Mouse (Mus musculus): ENCODE data around the gene Cnnm1. TPM values are rescaled to one million over a fixed set of nuclear protein-coding genes. Genes with fewer than 3 reads are reported as not detected.

Cnnm1 gene
- total and polyA plus RNA-seq, 3 experiments = 0.04 TPM; not detected in 2

DNA sequence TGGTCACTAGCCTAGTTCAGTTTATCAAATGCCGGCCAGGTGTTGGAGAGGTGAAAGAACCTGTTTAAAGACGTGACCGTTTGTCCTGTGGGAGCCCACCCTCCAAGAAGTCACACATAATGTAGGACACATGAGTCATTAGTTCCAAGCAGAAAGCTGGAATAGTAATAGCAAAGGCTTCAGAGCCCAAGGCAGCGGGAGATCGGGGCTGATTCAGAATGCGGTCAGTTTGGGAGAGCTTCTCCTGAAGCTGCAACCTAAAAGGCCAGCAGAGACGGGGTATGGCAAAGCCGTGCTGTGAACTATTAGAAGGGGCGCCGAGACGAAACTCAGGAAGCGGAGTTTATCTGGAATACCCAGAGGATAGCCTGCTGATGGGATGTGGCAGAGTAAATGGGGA lies 20.2 kb downstream of the Cnnm1 start:
- no peak overlapping the region for H3K27ac ChIP-seq (ENCODE audit: control insufficient read depth, low read depth, low read length)
- no peaks in the 10 kb centered on the region for H3K9me3 ChIP-seq (replicated peaks; ENCODE audit: insufficient read depth, low read length)
- H3K4me1 ChIP-seq (ENCODE audit: control insufficient read depth in 1 of 2, insufficient read depth in 2 of 2, low read length in 2 of 2) = no peaks in the 10 kb centered on the region
- TF ChIP-seq RCOR1 (IDR thresholded peaks at IDR 0.05; ENCODE audit: low read depth, low read length) (no peak), GATA1 (IDR thresholded peaks at IDR 0.05; ENCODE audit: low read depth, low read length) (no peak), ZNF384 (IDR thresholded peaks at IDR 0.05; ENCODE audit: low read depth, low read length) (no peak), SMC3 (IDR thresholded peaks at IDR 0.05; ENCODE audit: low read depth, low read length) (no peak), UBTF (IDR thresholded peaks at IDR 0.05; ENCODE audit: borderline replicate concordance, insufficient read depth, low read depth, low read length) (no peak), GABPA (IDR thresholded peaks at IDR 0.05; ENCODE audit: low read depth, low read length) (no peak), MXI1 (IDR thresholded peaks at IDR 0.05; ENCODE audit: low read depth, low read length) (no peak), TAL1 (IDR thresholded peaks at IDR 0.05; ENCODE audit: low read length) (no peak), MEF2A (IDR thresholded peaks at IDR 0.05; ENCODE audit: extremely low read depth, insufficient replicate concordance, low read depth, low read length, poor library complexity, severe bottlenecking) (no peak), POLR2AphosphoS2 (IDR thresholded peaks at IDR 0.05; ENCODE audit: low read length) (no peak), CTCF (IDR thresholded peaks at IDR 0.05 in 2 of 3, conservative IDR thresholded peaks at IDR 0.05 in 1 of 3; ENCODE audit: control insufficient read depth in 1 of 3, insufficient read depth in 1 of 3, low read depth in 2 of 3, low read length in 3 of 3, poor library complexity in 1 of 3, severe bottlenecking in 1 of 3) (no peak), NELFE (IDR thresholded peaks at IDR 0.05; ENCODE audit: low read depth, low read length) (no peak), MAZ (IDR thresholded peaks at IDR 0.05; ENCODE audit: low read depth, low read length) (no peak), USF2 (IDR thresholded peaks at IDR 0.05; ENCODE audit: borderline replicate concordance in 1 of 2, insufficient read depth in 1 of 2, low read depth in 1 of 2, low read length in 2 of 2) (no peak), TBP (IDR thresholded peaks at IDR 0.05; ENCODE audit: low read depth, low read length) (no peak), CHD2 (IDR thresholded peaks at IDR 0.05; ENCODE audit: low read length) (no peak)
- no peak overlapping the region for H3K4me3 ChIP-seq (ENCODE audit: control insufficient read depth in 1 of 2, insufficient read depth in 1 of 2, low read depth in 2 of 2, low read length in 2 of 2)
- no peaks in the 10 kb centered on the region for H3K36me3 ChIP-seq (ENCODE audit: control insufficient read depth in 1 of 2, insufficient read depth in 2 of 2, low read length in 2 of 2)
- DNase-seq (ENCODE audit: low read depth, low spot score) = no peak
- peaks cover 8 to 10% of the 10 kb centered on the region in 2 experiments for H3K27me3 ChIP-seq (ENCODE audit: control insufficient read depth in 1 of 2, insufficient read depth in 2 of 2, low read length in 2 of 2)
- H3K9ac ChIP-seq (ENCODE audit: control insufficient read depth, low read depth, low read length, poor library complexity, severe bottlenecking) = no peak overlapping the region
- H3K79me2 ChIP-seq (ENCODE audit: control insufficient read depth, insufficient read depth, low read length, poor library complexity) = no peaks in the 10 kb centered on the region

GRCm38 (mm10) chr19:43462141-43462540 lies 21.9 kb downstream of the Cnnm1 start:
- no peaks in the 10 kb centered on the region for H3K9me3 ChIP-seq (replicated peaks; ENCODE audit: insufficient read depth, low read length)
- DNase-seq (ENCODE audit: low read depth, low spot score) = no peak
- no peak overlapping the region for H3K4me3 ChIP-seq (ENCODE audit: control insufficient read depth in 1 of 2, insufficient read depth in 1 of 2, low read depth in 2 of 2, low read length in 2 of 2)
- no peak overlapping the region for H3K27ac ChIP-seq (ENCODE audit: control insufficient read depth, low read depth, low read length)
- no peak for TF ChIP-seq POLR2AphosphoS5 (IDR thresholded peaks at IDR 0.05; ENCODE audit: borderline replicate concordance, low read depth, low read length)
- no peak for TF ChIP-seq MEF2A (IDR thresholded peaks at IDR 0.05; ENCODE audit: extremely low read depth, insufficient replicate concordance, low read depth, low read length, poor library complexity, severe bottlenecking)
- no peak for TF ChIP-seq POLR2A (IDR thresholded peaks at IDR 0.05; ENCODE audit: control insufficient read depth in 1 of 2, insufficient read depth in 1 of 2, low read depth in 1 of 2, low read length in 2 of 2, poor library complexity in 1 of 2)
- TF ChIP-seq SIN3A (IDR thresholded peaks at IDR 0.05; ENCODE audit: low read length) = no peak
- TF ChIP-seq JUND (IDR thresholded peaks at IDR 0.05; ENCODE audit: low read depth, low read length) = no peak
- no peak for TF ChIP-seq BHLHE40 (IDR thresholded peaks at IDR 0.05; ENCODE audit: borderline replicate concordance, low read depth, low read length)
- TF ChIP-seq USF2 (IDR thresholded peaks at IDR 0.05; ENCODE audit: borderline replicate concordance in 1 of 2, insufficient read depth in 1 of 2, low read depth in 1 of 2, low read length in 2 of 2) = no peak
- no peak for TF ChIP-seq HCFC1 (IDR thresholded peaks at IDR 0.05; ENCODE audit: low read depth, low read length)
- no peak for TF ChIP-seq GATA1 (IDR thresholded peaks at IDR 0.05; ENCODE audit: low read depth, low read length)
- TF ChIP-seq UBTF (IDR thresholded peaks at IDR 0.05; ENCODE audit: borderline replicate concordance, insufficient read depth, low read depth, low read length) = no peak
- no peak for TF ChIP-seq POLR2AphosphoS2 (IDR thresholded peaks at IDR 0.05; ENCODE audit: low read length)
- no peak for TF ChIP-seq SMC3 (IDR thresholded peaks at IDR 0.05; ENCODE audit: low read depth, low read length)
- TF ChIP-seq MAZ (IDR thresholded peaks at IDR 0.05; ENCODE audit: low read depth, low read length) = no peak
- TF ChIP-seq ETS1 (IDR thresholded peaks at IDR 0.05; ENCODE audit: low read depth, low read length) = no peak
- no peak for TF ChIP-seq NRF1 (IDR thresholded peaks at IDR 0.05; ENCODE audit: insufficient read depth, low read depth, low read length, poor library complexity, severe bottlenecking)
- no peak overlapping the region for H3K9ac ChIP-seq (ENCODE audit: control insufficient read depth, low read depth, low read length, poor library complexity, severe bottlenecking)
- H3K36me3 ChIP-seq (ENCODE audit: control insufficient read depth in 1 of 2, insufficient read depth in 2 of 2, low read length in 2 of 2) = no peaks in the 10 kb centered on the region
- H3K27me3 ChIP-seq (ENCODE audit: control insufficient read depth in 1 of 2, insufficient read depth in 2 of 2, low read length in 2 of 2) = peaks cover 8 to 15% of the 10 kb centered on the region in 2 experiments
- H3K4me1 ChIP-seq (ENCODE audit: control insufficient read depth in 1 of 2, insufficient read depth in 2 of 2, low read length in 2 of 2) = no peaks in the 10 kb centered on the region
- H3K79me2 ChIP-seq (ENCODE audit: control insufficient read depth, insufficient read depth, low read length, poor library complexity) = no peaks in the 10 kb centered on the region
